Mouse (Mus musculus): ENCODE results near the gene Tpsab1. TPM values are rescaled to one million over a fixed set of nuclear protein-coding genes. Genes with fewer than 3 reads are reported as not detected.

Tpsab1 gene
- total RNA-seq (2022): under 1 TPM; 0.22 to 0.55 (median 0.39) TPM

GRCm38 (mm10) chr17:25345462-25345861 is at the start of gene Tpsab1:
Gene Tpsab1, minus strand, starts transcription at chr17:25345562.
- no peak for DNase-seq (ENCODE audit: low spot score)

- DNase-seq (ENCODE audit: low spot score): no peak
Measured at GRCm38 (mm10) chr17:25394526-25394925, 49.2 kb upstream of the Tpsab1 start.

- no peak for DNase-seq (ENCODE audit: low spot score)
Measured at GRCm38 (mm10) chr17:25374011-25374410, 28.6 kb upstream of the Tpsab1 start.

GRCm38 (mm10) chr17:25372491-25372890 is 27.1 kb upstream of the Tpsab1 start:
- no peak for DNase-seq (ENCODE audit: low spot score)

GRCm38 (mm10) chr17:25368973-25369372 is 23.6 kb upstream of the Tpsab1 start, which contains the start of gene Tpsg1:
Gene Tpsg1, plus strand, starts transcription at chr17:25369273.
- no peak for DNase-seq (ENCODE audit: low spot score)

- no peak for DNase-seq (ENCODE audit: low spot score)
Measured at GRCm38 (mm10) chr17:25366005-25366404, 20.6 kb upstream of the Tpsab1 start, which contains the start of gene Tpsb2. Gene Tpsb2, plus strand, starts transcription at chr17:25366305.

GRCm38 (mm10) chr17:25363726-25364125 is 18.4 kb upstream of the Tpsab1 start:
- no peak for DNase-seq (ENCODE audit: low spot score)

GRCm38 (mm10) chr17:25361291-25361690 is 15.9 kb upstream of the Tpsab1 start:
- DNase-seq (ENCODE audit: low spot score): no peak

- DNase-seq (ENCODE audit: low spot score): no peak
Measured at GRCm38 (mm10) chr17:25341490-25341889, 3.9 kb downstream of the Tpsab1 start.

GRCm38 (mm10) chr17:25340003-25340402 is 5.4 kb downstream of the Tpsab1 start:
- no peak for DNase-seq (ENCODE audit: low spot score)

- DNase-seq (ENCODE audit: low spot score): no peak
Measured at GRCm38 (mm10) chr17:25338218-25338617, 7.1 kb downstream of the Tpsab1 start.

- peak; percentile 3 for DNase-seq (ENCODE audit: low spot score)
Measured at GRCm38 (mm10) chr17:25333943-25334342, 11.4 kb downstream of the Tpsab1 start.

GRCm38 (mm10) chr17:25332321-25332720 is 13.0 kb downstream of the Tpsab1 start:
- DNase-seq (ENCODE audit: low spot score): no peak

- DNase-seq (ENCODE audit: low spot score): no peak
Measured at GRCm38 (mm10) chr17:25322930-25323329, 22.4 kb downstream of the Tpsab1 start.

- DNase-seq (ENCODE audit: low spot score): no peak
Measured at GRCm38 (mm10) chr17:25320819-25321218, 24.5 kb downstream of the Tpsab1 start.

GRCm38 (mm10) chr17:25318354-25318753 is 27.0 kb downstream of the Tpsab1 start, which contains the start of gene Prss29:
Gene Prss29, plus strand, starts transcription at chr17:25318654.
- DNase-seq (ENCODE audit: low spot score): no peak

GRCm38 (mm10) chr17:25308346-25308745 is 37.0 kb downstream of the Tpsab1 start, which contains the start of gene Prss28:
Gene Prss28, plus strand, starts transcription at chr17:25308646.
- no peak for DNase-seq (ENCODE audit: low spot score)

GRCm38 (mm10) chr17:25298094-25298493 is 47.3 kb downstream of the Tpsab1 start, which contains the start of gene Prss34:
Gene Prss34, plus strand, starts transcription at chr17:25298394.
- DNase-seq (ENCODE audit: low spot score): no peak

- no peak for DNase-seq (ENCODE audit: low spot score)
Measured at GRCm38 (mm10) chr17:25294111-25294510, 51.3 kb downstream of the Tpsab1 start.

- DNase-seq (ENCODE audit: low spot score): no peak
Measured at GRCm38 (mm10) chr17:25293495-25293894, 51.9 kb downstream of the Tpsab1 start.

Data from heart, adult 8-10 months (tissue).